Mouse (Mus musculus): Measurements from ENCODE around the gene Galntl5. TPM values are rescaled to one million over a fixed set of nuclear protein-coding genes. Genes with fewer than 3 reads are reported as not detected.
"Not testable (repeated sequence)": the region's sequence is repeated elsewhere in the genome, so short reads cannot be mapped to it uniquely, and the experiment has no call there.

Galntl5 gene
- polyA plus RNA-seq, 1 experiment from 2014 or later, result not detected

DNA sequence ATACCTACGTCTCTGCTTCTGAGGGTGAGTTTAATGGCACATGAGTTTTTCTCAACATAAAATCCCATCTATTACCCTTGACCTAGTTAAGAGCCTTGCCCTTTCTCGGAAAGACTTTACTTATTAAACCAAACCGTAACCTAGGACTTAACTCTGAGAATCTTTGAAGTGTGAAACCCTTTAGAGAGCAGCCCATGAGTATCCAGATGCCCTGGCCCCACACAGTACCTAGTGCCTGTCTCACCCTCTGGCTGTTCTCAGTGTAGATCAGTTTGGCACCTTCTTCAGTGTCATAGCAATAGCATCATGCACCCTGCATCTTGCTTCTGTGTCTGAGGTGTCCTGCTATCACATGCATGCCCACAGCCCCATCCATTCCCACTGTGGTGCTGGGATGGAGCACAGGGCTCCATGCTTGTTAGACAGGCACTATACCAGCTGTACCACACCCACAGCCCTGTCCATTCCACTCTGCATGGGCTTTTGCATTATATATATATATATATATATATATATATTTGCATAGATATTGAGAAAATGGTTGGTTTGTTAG, 1.2 kb upstream of the Galntl5 start:
- H3K9me3 ChIP-seq (ENCODE audit: control insufficient read depth, low read length), result no peaks in the 10 kb centered on the region
- H3K27me3 ChIP-seq (ENCODE audit: control insufficient read depth, insufficient read depth, low read length), result no peaks in the 10 kb centered on the region
- H3K9ac ChIP-seq (ENCODE audit: low read depth, low read length), result no peak overlapping the region
- DNase-seq (ENCODE audit: low spot score), result no peak
- H3K4me2 ChIP-seq (replicated peaks; ENCODE audit: low read depth, low read length), result no peak overlapping the region
- H3K4me1 ChIP-seq (replicated peaks; ENCODE audit: control insufficient read depth, insufficient read depth, low read length), result no peaks in the 10 kb centered on the region
- no peaks in the 10 kb centered on the region for H3K36me3 ChIP-seq (ENCODE audit: control insufficient read depth, insufficient read depth, low read length)
- H3K4me3 ChIP-seq (ENCODE audit: low read depth, low read length), result no peak overlapping the region
- WGBS, result 95% methylated on average over 3 of the region's 3 CpGs
- no peak for ATAC-seq (ENCODE audit: low FRiP score)
- no peak overlapping the region for H3K27ac ChIP-seq (ENCODE audit: low read depth, low read length)

DNA sequence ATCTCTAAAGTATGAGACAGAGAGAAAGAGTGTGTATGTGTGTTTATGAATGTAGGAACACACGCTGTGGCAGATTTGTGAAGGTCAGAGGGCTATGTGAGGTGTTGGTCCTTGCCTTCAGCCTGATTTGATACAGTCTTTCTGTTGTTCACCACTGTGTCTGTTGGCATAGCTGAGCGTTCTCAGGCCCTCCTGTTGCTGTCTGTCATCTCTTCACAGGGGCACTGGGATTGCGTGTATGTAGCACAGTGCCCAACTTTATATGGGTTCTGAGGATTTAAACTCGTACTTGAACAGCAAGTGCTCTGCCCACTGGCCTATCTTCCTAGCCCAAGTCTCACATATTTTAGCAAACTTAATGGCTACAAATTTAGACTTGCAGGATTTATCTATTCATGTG, 2.3 kb downstream of the Galntl5 start:
- ATAC-seq (ENCODE audit: low FRiP score) (no peak), DNase-seq (ENCODE audit: low spot score) (no peak)
- Histone ChIP-seq H3K9ac (ENCODE audit: low read depth, low read length) (no peak overlapping the region), H3K4me1 (replicated peaks; ENCODE audit: control insufficient read depth, insufficient read depth, low read length) (no peaks in the 10 kb centered on the region), H3K9me3 (ENCODE audit: control insufficient read depth, low read length) (no peaks in the 10 kb centered on the region), H3K27ac (ENCODE audit: low read depth, low read length) (no peak overlapping the region), H3K27me3 (ENCODE audit: control insufficient read depth, insufficient read depth, low read length) (no peaks in the 10 kb centered on the region), H3K4me2 (replicated peaks; ENCODE audit: low read depth, low read length) (no peak overlapping the region), H3K4me3 (ENCODE audit: low read depth, low read length) (no peak overlapping the region), H3K36me3 (ENCODE audit: control insufficient read depth, insufficient read depth, low read length) (no peaks in the 10 kb centered on the region)
- 80% methylated on average over 4 of the region's 4 CpGs for WGBS

DNA sequence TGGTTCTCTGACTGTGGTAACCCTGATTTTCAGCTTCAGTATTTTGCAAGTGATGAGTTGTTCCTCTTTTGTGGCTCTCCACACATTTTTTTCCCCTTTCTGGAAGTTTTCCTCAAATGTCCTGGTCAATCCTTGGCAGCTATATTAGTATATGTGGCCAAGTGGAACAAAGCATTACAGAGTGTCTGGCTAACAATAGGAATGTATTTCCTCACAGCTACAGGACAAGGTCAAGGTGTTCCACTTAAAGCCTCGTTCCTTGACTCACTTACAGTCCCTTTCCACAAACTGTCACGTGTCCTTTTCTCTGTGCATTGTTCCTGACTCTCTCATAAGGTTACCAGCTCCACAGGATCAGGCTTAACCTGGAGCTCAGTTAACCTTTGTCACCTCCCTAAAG, 3.3 kb downstream of the Galntl5 start:
- no peaks in the 10 kb centered on the region for H3K9me3 ChIP-seq (ENCODE audit: control insufficient read depth, low read length)
- no peak overlapping the region for H3K9ac ChIP-seq (ENCODE audit: low read depth, low read length)
- no peak overlapping the region for H3K4me3 ChIP-seq (ENCODE audit: low read depth, low read length)
- no peak overlapping the region for H3K27ac ChIP-seq (ENCODE audit: low read depth, low read length)
- H3K27me3 ChIP-seq (ENCODE audit: control insufficient read depth, insufficient read depth, low read length), result no peaks in the 10 kb centered on the region
- no peak for DNase-seq (ENCODE audit: low spot score)
- 69% methylated on average over 2 of the region's 2 CpGs for WGBS
- no peaks in the 10 kb centered on the region for H3K36me3 ChIP-seq (ENCODE audit: control insufficient read depth, insufficient read depth, low read length)
- ATAC-seq (ENCODE audit: low FRiP score), result no peak
- H3K4me1 ChIP-seq (replicated peaks; ENCODE audit: control insufficient read depth, insufficient read depth, low read length), result no peaks in the 10 kb centered on the region
- no peak overlapping the region for H3K4me2 ChIP-seq (replicated peaks; ENCODE audit: low read depth, low read length)

DNA sequence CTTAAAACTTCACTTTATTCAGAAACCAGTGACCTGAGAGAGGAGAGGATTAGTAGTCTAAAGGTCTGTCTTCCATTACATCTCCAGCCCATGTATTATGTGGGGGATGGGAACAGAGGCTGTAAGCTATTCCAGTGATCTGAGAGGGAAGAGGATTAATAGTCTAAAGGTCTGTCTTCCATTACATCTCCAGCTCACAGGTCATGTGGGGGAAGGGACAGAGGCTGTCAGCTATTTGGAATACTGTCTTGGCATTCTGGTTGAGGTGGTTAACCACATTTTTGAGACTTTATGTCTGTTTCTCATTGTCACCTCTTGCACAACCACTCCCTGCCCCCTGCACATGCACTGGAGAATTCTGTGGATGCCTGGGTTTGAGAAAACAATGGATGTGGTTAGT, 6.5 kb downstream of the Galntl5 start:
- no peak for DNase-seq (ENCODE audit: low spot score)
- H3K27ac ChIP-seq (ENCODE audit: low read depth, low read length), result no peak overlapping the region
- no peaks in the 10 kb centered on the region for H3K36me3 ChIP-seq (ENCODE audit: control insufficient read depth, insufficient read depth, low read length)

DNA sequence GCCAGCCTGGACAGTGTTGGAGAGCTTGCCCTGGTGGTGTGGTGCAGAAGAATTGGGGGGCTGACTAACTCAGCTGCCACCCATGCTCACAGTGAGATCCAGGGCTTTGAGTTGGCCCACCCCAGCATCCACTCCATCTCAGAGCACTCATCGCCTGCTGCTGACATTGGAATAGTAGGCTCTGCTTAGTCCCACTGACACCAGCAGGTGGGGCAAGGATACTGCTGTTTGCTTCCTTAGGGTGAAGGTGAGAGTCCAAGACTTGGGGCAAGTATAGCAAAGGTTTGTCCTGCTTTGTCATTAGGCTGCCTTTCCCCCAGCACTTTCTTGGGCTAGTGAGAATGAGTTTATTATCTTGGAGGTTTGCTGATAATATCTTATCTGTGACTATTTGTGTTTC, 7.5 kb downstream of the Galntl5 start:
- Histone ChIP-seq H3K9ac (ENCODE audit: low read depth, low read length) (no peak overlapping the region), H3K36me3 (ENCODE audit: control insufficient read depth, insufficient read depth, low read length) (no peaks in the 10 kb centered on the region), H3K27ac (ENCODE audit: low read depth, low read length) (no peak overlapping the region), H3K9me3 (ENCODE audit: control insufficient read depth, low read length) (no peaks in the 10 kb centered on the region), H3K4me3 (ENCODE audit: low read depth, low read length) (no peak overlapping the region), H3K4me2 (replicated peaks; ENCODE audit: low read depth, low read length) (no peak overlapping the region), H3K27me3 (ENCODE audit: control insufficient read depth, insufficient read depth, low read length) (no peaks in the 10 kb centered on the region), H3K4me1 (replicated peaks; ENCODE audit: control insufficient read depth, insufficient read depth, low read length) (no peaks in the 10 kb centered on the region)
- ATAC-seq (ENCODE audit: low FRiP score), result no peak
- 56% methylated on average over 1 of the region's 1 CpGs for WGBS
- DNase-seq (ENCODE audit: low spot score), result peak; percentile 6

More for the DNA sequence above, 6.5 kb downstream of the Galntl5 start:
- ATAC-seq (ENCODE audit: low FRiP score), result no peak
- Histone ChIP-seq H3K9ac (ENCODE audit: low read depth, low read length) (no peak overlapping the region), H3K4me2 (replicated peaks; ENCODE audit: low read depth, low read length) (no peak overlapping the region), H3K4me3 (ENCODE audit: low read depth, low read length) (no peak overlapping the region), H3K27me3 (ENCODE audit: control insufficient read depth, insufficient read depth, low read length) (no peaks in the 10 kb centered on the region), H3K4me1 (replicated peaks; ENCODE audit: control insufficient read depth, insufficient read depth, low read length) (no peaks in the 10 kb centered on the region), H3K9me3 (ENCODE audit: control insufficient read depth, low read length) (no peaks in the 10 kb centered on the region)

DNA sequence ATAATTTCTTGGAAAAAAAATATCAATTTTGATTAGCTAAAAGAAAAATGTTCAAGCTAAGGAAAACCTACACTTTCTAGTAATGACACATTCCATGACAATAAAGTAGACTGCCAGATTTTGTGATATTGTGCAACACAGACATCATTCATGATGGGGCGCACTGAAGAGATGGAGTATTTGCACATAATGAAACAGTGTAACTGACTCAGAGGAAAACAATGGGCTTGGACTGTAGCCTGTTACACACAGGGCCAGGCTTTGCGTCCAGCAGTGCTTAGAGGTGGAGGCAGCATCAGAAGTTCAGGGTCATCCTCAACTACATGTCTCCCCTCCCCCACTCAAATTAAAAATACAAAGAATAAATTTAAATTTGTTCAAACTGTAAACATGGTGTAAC, 9.3 kb downstream of the Galntl5 start:
- no peak for DNase-seq (ENCODE audit: low spot score)
- Histone ChIP-seq H3K9me3 (ENCODE audit: control insufficient read depth, low read length) (no peaks in the 10 kb centered on the region), H3K4me1 (replicated peaks; ENCODE audit: control insufficient read depth, insufficient read depth, low read length) (no peaks in the 10 kb centered on the region), H3K4me2 (replicated peaks; ENCODE audit: low read depth, low read length) (no peak overlapping the region), H3K27me3 (ENCODE audit: control insufficient read depth, insufficient read depth, low read length) (no peaks in the 10 kb centered on the region), H3K4me3 (ENCODE audit: low read depth, low read length) (no peak overlapping the region), H3K36me3 (ENCODE audit: control insufficient read depth, insufficient read depth, low read length) (no peaks in the 10 kb centered on the region), H3K27ac (ENCODE audit: low read depth, low read length) (no peak overlapping the region), H3K9ac (ENCODE audit: low read depth, low read length) (no peak overlapping the region)
- 90% methylated on average over 2 of the region's 2 CpGs for WGBS
- ATAC-seq (ENCODE audit: low FRiP score), result no peak

DNA sequence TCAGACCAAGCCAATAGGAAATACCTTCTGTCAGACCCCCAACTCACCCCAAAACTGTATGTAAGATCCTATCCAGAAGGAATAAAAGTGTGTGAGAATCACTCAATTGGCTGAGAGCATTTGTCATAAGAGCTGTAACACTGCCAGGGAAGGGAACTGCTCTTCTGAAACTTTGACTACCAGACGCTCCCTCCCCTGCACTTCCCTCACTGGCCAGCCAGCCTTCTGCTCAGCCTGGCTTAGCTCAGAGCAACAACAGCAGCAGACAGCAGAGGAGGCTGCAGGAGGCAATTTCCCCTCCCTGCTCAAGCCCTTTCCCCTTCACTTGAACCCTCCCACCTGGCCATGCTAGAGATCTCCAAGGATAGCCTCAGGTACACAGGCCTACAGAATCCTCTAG, 30.6 kb downstream of the Galntl5 start:
- DNase-seq (ENCODE audit: low spot score) (no peak), ATAC-seq (ENCODE audit: low FRiP score) (no peak)
- no peak overlapping the region for H3K9ac ChIP-seq (ENCODE audit: low read depth, low read length)
- no peaks in the 10 kb centered on the region for H3K36me3 ChIP-seq (ENCODE audit: control insufficient read depth, insufficient read depth, low read length)
- H3K27ac ChIP-seq (ENCODE audit: low read depth, low read length), result no peak overlapping the region
- H3K27me3 ChIP-seq (ENCODE audit: control insufficient read depth, insufficient read depth, low read length), result no peaks in the 10 kb centered on the region
- H3K4me3 ChIP-seq (ENCODE audit: low read depth, low read length), result no peak overlapping the region
- 69% methylated on average over 1 of the region's 1 CpGs for WGBS
- H3K9me3 ChIP-seq (ENCODE audit: control insufficient read depth, low read length), result no peaks in the 10 kb centered on the region
- no peak overlapping the region for H3K4me2 ChIP-seq (replicated peaks; ENCODE audit: low read depth, low read length)
- no peaks in the 10 kb centered on the region for H3K4me1 ChIP-seq (replicated peaks; ENCODE audit: control insufficient read depth, insufficient read depth, low read length)

DNA sequence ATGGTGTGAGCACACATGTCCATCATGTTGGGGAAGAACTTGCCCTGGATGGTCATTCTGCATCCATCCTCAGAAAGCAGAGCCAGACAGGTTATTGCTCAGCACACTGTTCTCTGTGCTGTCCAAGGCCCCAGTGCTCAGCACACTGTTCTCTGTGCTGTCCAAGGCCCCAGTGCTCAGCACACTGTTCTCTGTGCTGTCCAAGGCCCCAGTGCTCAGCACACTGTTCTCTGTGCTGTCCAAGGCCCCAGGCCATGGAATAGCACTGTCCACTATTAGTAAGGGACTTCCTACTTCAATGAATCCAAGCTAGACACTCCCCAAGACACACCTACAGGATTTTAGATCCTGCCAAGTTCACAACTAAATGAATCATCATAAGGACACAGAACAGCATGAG, 32.0 kb downstream of the Galntl5 start:
- H3K27me3 ChIP-seq (ENCODE audit: control insufficient read depth, insufficient read depth, low read length); H3K9ac ChIP-seq (ENCODE audit: low read depth, low read length); H3K4me3 ChIP-seq (ENCODE audit: low read depth, low read length); H3K4me2 ChIP-seq (replicated peaks; ENCODE audit: low read depth, low read length); DNase-seq (ENCODE audit: low spot score); H3K4me1 ChIP-seq (replicated peaks; ENCODE audit: control insufficient read depth, insufficient read depth, low read length); ATAC-seq (ENCODE audit: low FRiP score); H3K9me3 ChIP-seq (ENCODE audit: control insufficient read depth, low read length); H3K27ac ChIP-seq (ENCODE audit: low read depth, low read length); H3K36me3 ChIP-seq (ENCODE audit: control insufficient read depth, insufficient read depth, low read length): not testable (repeated sequence)

DNA sequence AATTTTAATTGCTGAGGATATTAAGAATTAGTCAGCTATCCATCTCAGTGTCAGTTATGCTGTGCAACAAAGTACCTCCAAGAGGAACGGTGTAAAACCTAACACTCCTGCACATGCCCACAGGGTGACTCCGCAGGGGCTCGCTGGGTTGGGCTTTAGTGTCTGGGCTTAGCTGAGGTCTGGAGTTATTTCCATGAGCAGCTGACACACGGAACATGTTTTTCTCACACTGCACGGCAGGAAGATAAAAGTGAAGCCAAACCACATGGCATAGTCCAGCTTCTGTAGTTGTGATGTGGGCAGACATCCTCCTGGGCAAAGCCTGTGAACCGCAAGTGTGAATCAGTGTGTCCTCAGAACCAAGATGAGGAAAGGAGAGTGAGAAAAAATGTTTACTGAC, 33.7 kb downstream of the Galntl5 start:
- no peak overlapping the region for H3K27ac ChIP-seq (ENCODE audit: low read depth, low read length)

More for the DNA sequence above, 33.7 kb downstream of the Galntl5 start:
- H3K4me2 ChIP-seq (replicated peaks; ENCODE audit: low read depth, low read length), result no peak overlapping the region
- no peaks in the 10 kb centered on the region for H3K36me3 ChIP-seq (ENCODE audit: control insufficient read depth, insufficient read depth, low read length)
- no peak overlapping the region for H3K4me3 ChIP-seq (ENCODE audit: low read depth, low read length)
- 92% methylated on average over 6 of the region's 6 CpGs for WGBS
- H3K27me3 ChIP-seq (ENCODE audit: control insufficient read depth, insufficient read depth, low read length), result no peaks in the 10 kb centered on the region
- DNase-seq (ENCODE audit: low spot score), result no peak
- H3K9ac ChIP-seq (ENCODE audit: low read depth, low read length), result no peak overlapping the region
- H3K4me1 ChIP-seq (replicated peaks; ENCODE audit: control insufficient read depth, insufficient read depth, low read length), result no peaks in the 10 kb centered on the region
- H3K9me3 ChIP-seq (ENCODE audit: control insufficient read depth, low read length), result no peaks in the 10 kb centered on the region
- no peak for ATAC-seq (ENCODE audit: low FRiP score)
